Mouse (Mus musculus): ENCODE measurements around the gene Thap11. TPM values are rescaled to one million over a fixed set of nuclear protein-coding genes. Genes with fewer than 3 reads are reported as not detected.
A peak's percentile ranks its signal among the peaks of the same experiment; 100 is the strongest.

Gene Thap11
- total RNA-seq, 2 experiments from 2014 or later, result 34.7 to 38.5 TPM

DNA sequence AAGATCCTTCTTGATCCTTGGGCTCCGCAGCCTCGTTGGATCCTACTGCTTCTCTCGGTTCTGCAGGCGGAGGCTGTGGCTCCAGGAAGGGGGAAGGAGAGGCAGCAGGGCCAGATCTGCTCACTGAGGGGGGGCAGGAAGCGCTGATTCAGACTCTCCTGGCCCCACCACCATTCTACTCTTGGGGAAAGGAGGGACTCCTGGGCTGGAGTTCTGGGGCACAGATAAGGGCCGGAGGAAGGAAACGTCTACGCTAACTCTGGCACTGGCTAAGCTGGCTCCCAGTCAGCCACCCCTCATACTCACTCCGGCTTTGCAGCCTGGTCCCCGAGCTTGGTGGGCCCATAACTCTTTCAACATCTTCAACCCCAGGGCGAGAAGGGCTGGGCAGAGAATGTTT, 8.3 kb upstream of the Thap11 start:
- intact Hi-C loops (cut with DNase I), result no loop called here
- no peak for DNase-seq (ENCODE audit: low spot score in 2 of 2)

DNA sequence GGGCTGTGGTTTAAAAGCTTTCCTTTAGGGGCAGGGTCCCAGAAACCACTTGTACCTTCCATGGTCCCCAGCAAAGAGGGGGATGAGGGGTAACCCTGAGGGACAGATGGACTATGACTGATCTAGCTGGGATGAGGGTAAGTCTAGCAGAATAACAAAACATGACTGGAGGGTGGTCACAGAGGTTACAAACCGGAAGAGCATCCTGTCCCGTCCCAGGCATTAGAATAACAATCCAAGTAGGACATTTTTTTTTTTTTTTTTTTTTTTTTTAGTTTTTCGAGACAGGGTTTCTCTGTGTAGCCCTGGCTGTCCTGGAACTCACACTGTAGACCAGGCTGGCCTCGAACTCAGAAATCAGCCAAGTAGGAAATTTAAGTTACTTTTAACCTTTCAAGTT, 4.9 kb upstream of the Thap11 start:
- DNase-seq (ENCODE audit: low spot score in 2 of 2), result no peak
- intact Hi-C loops (cut with DNase I), result no loop called here

DNA sequence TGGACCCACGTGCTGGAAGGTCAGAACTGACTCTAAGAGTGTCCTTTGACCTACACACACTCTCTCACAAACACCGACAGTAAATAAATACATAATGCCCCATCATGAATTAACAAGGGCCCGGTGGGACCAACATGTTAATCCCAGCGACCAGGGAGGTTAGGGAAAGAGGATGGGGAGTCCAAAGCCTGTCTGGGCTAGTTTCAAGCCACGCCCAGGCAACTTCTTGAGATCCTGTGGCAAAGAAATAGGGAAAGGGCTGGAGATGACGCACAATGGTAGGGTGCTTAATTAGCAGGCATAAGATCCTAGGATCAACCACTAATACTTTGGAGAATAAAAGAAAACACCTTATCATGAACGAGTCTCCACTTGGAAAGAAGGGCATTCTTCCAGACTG, 4.3 kb upstream of the Thap11 start:
- intact Hi-C loops (cut with DNase I), result no loop called here
- DNase-seq (ENCODE audit: low spot score in 2 of 2), result no peak

GRCm38 (mm10) chr8:105851651-105852143, 3.2 kb upstream of the Thap11 start:
- DNase-seq (ENCODE audit: low spot score in 2 of 2), result peak; percentile 93
- intact Hi-C loops (cut with DNase I), result no loop called here

- intact Hi-C loops (cut with DNase I), result no loop called here
- no peak for DNase-seq (ENCODE audit: low spot score in 2 of 2)
Observed at GRCm38 (mm10) chr8:105852146-105852729, 2.7 kb upstream of the Thap11 start.

DNA sequence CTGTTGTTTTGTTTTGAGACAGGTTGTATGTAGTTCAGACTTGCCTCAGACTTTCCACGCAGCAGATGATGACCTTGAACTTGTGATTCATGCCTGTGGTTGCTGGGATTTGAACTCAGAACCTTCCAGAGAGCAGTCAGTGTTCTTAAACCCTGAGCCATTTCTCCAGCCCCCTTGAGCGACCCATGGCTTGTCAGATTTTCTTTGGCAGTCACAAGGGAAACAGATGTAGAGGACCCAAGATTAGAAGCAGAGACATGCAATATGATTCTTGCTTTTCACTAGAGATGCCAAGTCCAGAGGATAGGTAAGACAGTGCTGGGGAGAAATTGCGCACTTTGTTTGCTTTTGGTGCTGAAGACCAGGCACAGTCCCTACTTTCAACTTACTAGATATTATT, 1.8 kb upstream of the Thap11 start, which contains the start of gene Cenpt:
Gene Cenpt (minus strand): TSS at position 101 of the 400 bp plus-strand sequence.
- no peak for DNase-seq (ENCODE audit: low spot score in 2 of 2)
- intact Hi-C loops (cut with DNase I), result no loop called here

GRCm38 (mm10) chr8:105854303-105854702, 629 bp upstream of the Thap11 start:
- intact Hi-C loops (cut with DNase I), result no loop called here
- peak in 1 of 2 experiments; percentile 22 for DNase-seq (ENCODE audit: low spot score in 2 of 2)

GRCm38 (mm10) chr8:105855248-105856167, 576 bp downstream of the Thap11 start:
- peak; percentile 55 to 58 for DNase-seq (ENCODE audit: low spot score in 2 of 2)
- intact Hi-C loops (cut with DNase I), result no loop called here

DNA sequence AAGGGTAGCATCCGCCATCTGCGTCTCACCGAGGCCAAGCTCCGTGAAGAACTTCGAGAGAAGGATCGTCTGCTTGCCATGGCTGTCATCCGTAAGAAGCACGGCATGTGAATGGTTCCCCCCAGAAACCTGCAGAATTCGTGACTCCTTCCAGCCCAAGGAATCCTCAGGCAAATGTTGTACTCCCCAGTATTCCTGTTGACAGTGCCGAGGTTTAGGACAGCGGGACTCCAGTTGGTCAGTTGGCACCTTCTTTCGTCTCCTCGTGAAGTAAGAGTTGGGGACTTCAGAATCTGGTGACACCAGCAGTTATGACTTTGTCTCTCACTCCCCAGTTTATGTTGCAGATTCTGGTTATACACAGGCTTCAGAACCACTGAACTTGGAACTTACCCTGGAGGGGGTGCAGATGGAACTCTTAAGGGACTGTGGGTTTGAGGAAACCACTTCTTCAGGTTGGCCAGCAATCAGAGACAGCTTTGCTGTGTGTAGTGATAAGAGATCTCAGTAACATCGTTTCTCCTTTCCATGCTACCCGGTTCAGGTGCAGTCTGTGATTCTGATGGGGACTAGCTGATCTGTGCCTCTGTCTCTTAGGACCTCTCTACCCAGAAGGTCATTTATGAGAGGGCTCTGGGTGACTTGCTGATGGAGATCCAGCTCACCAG, 1.4 kb downstream of the Thap11 start:
- intact Hi-C loops (cut with DNase I), result no loop called here
- DNase-seq (ENCODE audit: low spot score in 2 of 2), result no peak

GRCm38 (mm10) chr8:105858495-105858894, 3.6 kb downstream of the Thap11 start:
- DNase-seq (ENCODE audit: low spot score in 2 of 2), result no peak
- intact Hi-C loops (cut with DNase I), result no loop called here

GRCm38 (mm10) chr8:105859314-105859713, 4.4 kb downstream of the Thap11 start:
- no peak for DNase-seq (ENCODE audit: low spot score in 2 of 2)
- intact Hi-C loops (cut with DNase I), result no loop called here

GRCm38 (mm10) chr8:105860143-105860981, 5.4 kb downstream of the Thap11 start, which contains the start of gene Nutf2:
TSS of gene Nutf2 (plus strand) at chr8:105860580.
- DNase-seq (ENCODE audit: low spot score in 2 of 2), result peak; percentile 94 to 97
- intact Hi-C loops (cut with DNase I), result no loop called here

- intact Hi-C loops (cut with DNase I), result no loop called here
- peak in 1 of 2 experiments; percentile 21 for DNase-seq (ENCODE audit: low spot score in 2 of 2)
Observed at GRCm38 (mm10) chr8:105861951-105862350, 7.0 kb downstream of the Thap11 start.

DNA sequence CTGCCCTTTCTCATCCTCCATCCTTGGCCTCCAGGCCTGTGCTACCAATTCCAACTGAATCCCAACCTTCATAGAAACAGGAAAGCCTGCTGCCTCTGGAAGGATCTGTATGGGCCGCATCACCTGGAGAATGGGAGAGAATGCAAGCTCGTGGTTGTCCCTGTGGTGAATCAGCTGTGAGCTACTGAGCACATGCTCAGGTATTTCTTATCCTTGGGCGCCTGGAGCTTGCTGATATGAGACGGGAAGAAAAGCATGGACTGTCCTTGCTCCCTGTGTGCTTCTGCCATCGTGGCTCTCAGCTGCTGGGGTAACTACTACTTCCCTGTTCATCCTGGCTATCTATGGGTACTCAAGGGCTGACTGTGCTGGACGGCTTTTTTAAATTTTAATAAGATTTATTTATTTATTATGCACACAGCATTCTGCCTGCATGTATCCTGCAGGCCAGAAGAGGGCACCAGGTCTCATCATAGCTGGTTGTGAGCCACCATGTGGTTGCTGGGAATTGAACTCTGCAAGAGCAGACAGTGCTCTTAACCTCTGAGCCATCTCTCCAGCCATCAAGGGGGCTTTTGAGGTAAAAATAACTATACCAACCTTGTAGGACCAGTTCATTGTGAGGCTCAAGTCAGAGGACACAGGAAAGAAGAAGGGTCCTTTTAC, 11.6 kb downstream of the Thap11 start:
- no peak for DNase-seq (ENCODE audit: low spot score in 2 of 2)
- intact Hi-C loops (cut with DNase I), result no loop called here

DNA sequence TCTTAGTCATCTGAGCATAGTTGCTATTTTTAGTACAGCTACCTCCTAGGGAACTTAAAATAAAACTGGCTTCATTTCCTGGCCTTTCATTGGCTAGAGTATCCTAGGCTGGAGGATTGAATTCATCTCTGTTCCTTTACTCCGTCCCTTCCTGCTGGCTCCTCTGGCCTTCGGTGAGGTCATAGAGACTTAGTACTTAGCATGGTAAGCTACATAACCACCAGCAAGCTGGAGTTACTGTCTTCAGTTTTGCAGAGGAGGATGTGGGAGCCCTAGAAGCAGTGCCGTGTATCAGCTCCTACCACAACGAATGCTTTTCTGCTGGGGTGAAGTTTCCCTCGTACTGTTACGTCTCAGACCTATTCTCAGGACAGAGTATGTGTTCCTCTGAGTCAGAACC, 19.4 kb downstream of the Thap11 start:
- intact Hi-C loops (cut with DNase I), result no loop called here
- peak in 1 of 2 experiments; percentile 64 for DNase-seq (ENCODE audit: low spot score in 2 of 2)

DNA sequence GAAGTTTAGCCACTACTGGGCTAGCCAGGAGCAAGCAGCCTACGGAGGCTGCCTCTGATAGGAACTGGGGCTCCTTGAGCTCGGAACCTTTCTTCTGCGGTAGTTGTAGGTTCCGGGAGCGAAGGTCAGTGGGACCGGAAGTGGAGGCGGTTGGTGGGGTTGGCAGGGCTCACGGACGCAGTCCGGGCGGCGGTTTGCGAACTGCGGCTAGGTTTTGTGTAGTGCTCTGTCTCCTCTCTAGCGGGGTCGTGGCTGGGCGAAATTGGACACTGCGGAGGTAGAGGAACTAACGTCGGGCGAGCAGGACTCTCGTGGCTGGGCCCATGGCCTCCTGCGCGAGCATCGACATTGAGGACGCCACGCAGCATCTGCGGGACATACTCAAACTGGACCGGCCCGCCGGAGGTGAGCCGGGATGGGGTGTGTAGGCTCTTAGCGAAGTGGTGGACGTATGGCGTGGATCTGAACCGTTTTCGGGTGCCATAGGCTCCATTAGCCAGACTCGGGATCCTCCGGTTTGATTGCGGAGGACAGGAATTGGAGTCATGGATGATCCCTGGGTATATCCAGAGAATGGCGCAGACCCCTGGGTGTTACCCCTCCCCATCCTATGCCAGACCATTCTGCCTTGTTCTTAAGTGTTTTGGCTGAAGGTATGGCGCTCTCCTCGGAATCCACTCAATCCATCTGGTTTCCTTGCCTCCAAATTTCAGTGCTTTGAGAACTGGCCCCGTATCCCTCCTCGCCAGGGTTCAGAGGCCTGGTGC, 26.0 kb downstream of the Thap11 start, which contains the start of gene Edc4:
Gene Edc4 (plus strand): TSS at position 128 of the 767 bp plus-strand sequence.
- intact Hi-C loops (cut with DNase I), result no loop called here
- DNase-seq (ENCODE audit: low spot score in 2 of 2), result peak; percentile 79 to 90

DNA sequence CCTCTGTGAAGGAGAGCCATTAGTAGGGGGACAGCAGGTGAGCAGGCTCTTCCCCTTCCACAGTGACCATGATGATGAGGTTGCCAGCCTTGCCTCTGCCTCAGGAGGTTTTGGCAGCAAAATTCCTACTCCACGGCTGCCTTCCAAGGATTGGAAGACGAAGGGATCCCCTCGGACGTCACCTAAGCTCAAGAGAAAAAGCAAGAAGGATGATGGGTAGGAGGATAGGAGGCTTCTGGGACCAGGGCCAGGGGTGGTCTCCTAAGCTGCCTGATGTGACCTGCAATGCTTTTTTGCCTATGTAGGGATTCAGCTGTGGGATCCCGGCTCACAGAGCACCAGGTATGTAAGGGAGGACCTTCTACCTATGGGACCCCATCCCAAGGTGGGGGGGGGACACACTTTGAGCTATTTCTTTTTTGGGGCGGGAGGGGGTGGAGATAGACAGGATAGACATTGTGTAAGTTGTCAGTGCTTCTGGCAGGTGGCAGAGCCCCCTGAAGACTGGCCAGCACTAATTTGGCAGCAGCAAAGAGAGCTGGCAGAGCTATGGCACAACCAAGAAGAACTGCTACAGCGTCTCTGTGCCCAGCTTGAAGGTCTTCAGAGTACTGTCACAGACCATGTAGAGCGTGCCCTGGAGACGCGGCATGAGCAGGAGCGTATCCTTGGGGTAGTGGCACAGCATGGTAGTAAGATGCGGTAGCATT, 35.0 kb downstream of the Thap11 start:
- no peak for DNase-seq (ENCODE audit: low spot score in 2 of 2)
- intact Hi-C loops (cut with DNase I), result loop anchor here (5.0 kb wide), 1 partner anchor 42 kb away; the partner anchor contains the start of gene Ctrl
